Mouse (Mus musculus): ENCODE results near the gene Gm20696. TPM values are rescaled to one million over a fixed set of nuclear protein-coding genes. Genes with fewer than 3 reads are reported as not detected.
A peak's percentile ranks its signal among the peaks of the same experiment; 100 is the strongest.

The Gm20696 gene
- total and polyA plus RNA-seq, 3 experiments, result 0.59 TPM; not detected in 2

GRCm38 (mm10) chr6:99335174-99335830, 331.3 kb downstream of the Gm20696 start:
- H3K27me3 ChIP-seq (replicated peaks), result no peaks in the 10 kb centered on the region
- H3K4me1 ChIP-seq (ENCODE audit: control insufficient read depth in 1 of 2, insufficient read depth in 2 of 2), result peaks cover 29 to 80% of the 10 kb centered on the region in 2 experiments
- H3K27ac ChIP-seq (ENCODE audit: insufficient read depth, low read depth), result peak overlapping the region; percentile 73
- DNase-seq (ENCODE audit: extremely low read depth), result no peak
- dilution Hi-C loops (cut with MboI; ENCODE audit: extremely low pct_ligation_motif_present, extremely low pct_unique_long_range_greater_than_20kb, low sequenced_read_pairs) (no loop called here), in situ Hi-C loops (cut with MboI; ENCODE audit: low pct_ligation_motif_present, low pct_unique_long_range_greater_than_20kb, low sequenced_read_pairs) (loop anchor here (5.0 kb wide), 1 partner anchor 52 kb away; no protein-coding TSS in a partner anchor)
- H3K9ac ChIP-seq (ENCODE audit: insufficient read depth, low read depth), result peak overlapping the region; percentile 93
- H3K36me3 ChIP-seq (replicated peaks in 1 of 2; ENCODE audit: control insufficient read depth in 1 of 2, insufficient read depth in 1 of 2, low read length in 1 of 2), result peaks cover 2% of the 10 kb centered on the region in 2 experiments
- H3K4me2 ChIP-seq (ENCODE audit: insufficient read depth, low read depth, poor library complexity, severe bottlenecking), result peak overlapping the region; percentile 82
- no peak for TF ChIP-seq MAFK (IDR thresholded peaks at IDR 0.05; ENCODE audit: insufficient replicate concordance, low read length)
- 0 out of 2 replicates have a peak, but pooled peaks have one; percentile 1 for TF ChIP-seq NELFE (IDR thresholded peaks at IDR 0.05; ENCODE audit: low read depth, low read length)
- peak; percentile 66; the same call in 1 of the 2 replicates for TF ChIP-seq ZNF384 (IDR thresholded peaks at IDR 0.05; ENCODE audit: low read depth, low read length)
- 0 out of 2 replicates have a peak, but pooled peaks have one; percentile 10 for TF ChIP-seq TCF12 (IDR thresholded peaks at IDR 0.05; ENCODE audit: low read depth, low read length)
- no peak for TF ChIP-seq MEF2A (IDR thresholded peaks at IDR 0.05; ENCODE audit: borderline replicate concordance, low read depth, low read length)
- peak; percentile 36; the same call in 1 of the 2 replicates for TF ChIP-seq MXI1 (IDR thresholded peaks at IDR 0.05; ENCODE audit: low read depth, low read length)
- 0 out of 2 replicates have a peak, but pooled peaks have one; percentile 5 for TF ChIP-seq IRF4 (IDR thresholded peaks at IDR 0.05; ENCODE audit: low read depth, low read length)
- no peak for TF ChIP-seq EP300 (IDR thresholded peaks at IDR 0.05; ENCODE audit: low read length)
- TF ChIP-seq MAZ (IDR thresholded peaks at IDR 0.05; ENCODE audit: low read depth, low read length), result no peak
- no peak for TF ChIP-seq HCFC1 (IDR thresholded peaks at IDR 0.05; ENCODE audit: low read depth, low read length)
- TF ChIP-seq MYC (IDR thresholded peaks at IDR 0.05; ENCODE audit: low read depth, low read length), result no peak
- TF ChIP-seq TBP (conservative IDR thresholded peaks at IDR 0.05; ENCODE audit: low read depth, low read length), result 0 out of 2 replicates have a peak, but pooled peaks have one; percentile 15
- no peak for TF ChIP-seq USF1 (IDR thresholded peaks at IDR 0.05; ENCODE audit: low read depth, low read length)
- no peaks in the 10 kb centered on the region for H3K9me3 ChIP-seq (replicated peaks; ENCODE audit: low read length)
- peaks cover 14% of the 10 kb centered on the region for H3K79me2 ChIP-seq (replicated peaks; ENCODE audit: control insufficient read depth, extremely low read depth, insufficient read depth, poor library complexity, severe bottlenecking)
- peak overlapping the region in 1 of 3 experiments; percentile 27 for H3K4me3 ChIP-seq (replicated peaks in 1 of 3; ENCODE audit: low read depth in 2 of 3, low read length in 2 of 3, poor library complexity in 1 of 3)

GRCm38 (mm10) chr6:99334255-99334654, 332.3 kb downstream of the Gm20696 start:
- Histone ChIP-seq H3K9me3 (replicated peaks; ENCODE audit: low read length) (no peaks in the 10 kb centered on the region), H3K27ac (ENCODE audit: insufficient read depth, low read depth) (peak overlapping the region; percentile 89), H3K27me3 (replicated peaks) (no peaks in the 10 kb centered on the region), H3K9ac (ENCODE audit: insufficient read depth, low read depth) (peak overlapping the region; percentile 93), H3K4me3 (replicated peaks in 1 of 3; ENCODE audit: low read depth in 2 of 3, low read length in 2 of 3, poor library complexity in 1 of 3) (no peak overlapping the region), H3K36me3 (replicated peaks in 1 of 2; ENCODE audit: control insufficient read depth in 1 of 2, insufficient read depth in 1 of 2, low read length in 1 of 2) (peaks cover 2% of the 10 kb centered on the region in 2 experiments), H3K4me1 (ENCODE audit: control insufficient read depth in 1 of 2, insufficient read depth in 2 of 2) (peaks cover 29 to 69% of the 10 kb centered on the region in 2 experiments), H3K79me2 (replicated peaks; ENCODE audit: control insufficient read depth, extremely low read depth, insufficient read depth, poor library complexity, severe bottlenecking) (peaks cover 14% of the 10 kb centered on the region), H3K4me2 (ENCODE audit: insufficient read depth, low read depth, poor library complexity, severe bottlenecking) (peak overlapping the region; percentile 98)
- no peak for DNase-seq (ENCODE audit: extremely low read depth)
- in situ Hi-C loops (cut with MboI; ENCODE audit: low pct_ligation_motif_present, low pct_unique_long_range_greater_than_20kb, low sequenced_read_pairs), result no loop called here
- TF ChIP-seq JUND (conservative IDR thresholded peaks at IDR 0.05; ENCODE audit: low read depth, low read length) (0 out of 2 replicates have a peak, but pooled peaks have one; percentile 20), ZNF384 (IDR thresholded peaks at IDR 0.05; ENCODE audit: low read depth, low read length) (peak; percentile 58; the same call in 1 of the 2 replicates), EP300 (IDR thresholded peaks at IDR 0.05; ENCODE audit: low read length) (peak; percentile 56; the same call in 1 of the 2 replicates), ZC3H11A (IDR thresholded peaks at IDR 0.05; ENCODE audit: low read depth, low read length) (no peak), MAZ (IDR thresholded peaks at IDR 0.05; ENCODE audit: low read depth, low read length) (no peak), RCOR1 (conservative IDR thresholded peaks at IDR 0.05; ENCODE audit: low read depth, low read length) (no peak), IRF4 (IDR thresholded peaks at IDR 0.05; ENCODE audit: low read depth, low read length) (no peak; the same call in 1 of the 2 replicates), TCF12 (IDR thresholded peaks at IDR 0.05; ENCODE audit: low read depth, low read length) (no peak), BHLHE40 (IDR thresholded peaks at IDR 0.05; ENCODE audit: low read depth, low read length) (0 out of 2 replicates have a peak, but pooled peaks have one; percentile 14)
- dilution Hi-C loops (cut with MboI; ENCODE audit: extremely low pct_ligation_motif_present, extremely low pct_unique_long_range_greater_than_20kb, low sequenced_read_pairs), result no loop called here
